Mouse (Mus musculus) small intestine, adult 2 months (tissue): ENCODE measurements at regions not wholly inside any gene's neighbourhood (a gene's known extent, or its start where the extent isn't known, plus 50 kb on each side); places are given as distances from the start of the nearest gene placed in this dataset.

ENCODE experiments used
- H3K27ac ChIP-seq: fragments of 200-500 bp; 2 replicates; pipeline ENCODE4 v1.5.1; 2012; ENCODE audit warnings: low read depth, low read length, control low read depth, inconsistent platforms; ENCODE audit not compliant: insufficient read depth
- H3K27me3 ChIP-seq: fragments of 200-500 bp; 2 replicates; pipeline ENCODE4 v1.6.1; 2012; ENCODE audit warnings: mild to moderate bottlenecking, moderate library complexity, low read length, inconsistent platforms; ENCODE audit not compliant: control insufficient read depth, insufficient read depth
- H3K36me3 ChIP-seq: fragments of 200-500 bp; 2 replicates; pipeline ENCODE4 v1.6.1; 2012; ENCODE audit warnings: mild to moderate bottlenecking, low read length, control low read depth, inconsistent platforms; ENCODE audit not compliant: control insufficient read depth, insufficient read depth
- H3K4me1 ChIP-seq: fragments of 200-500 bp; 2 replicates; pipeline ENCODE4 v1.6.1; 2012; ENCODE audit warnings: low read length, inconsistent platforms, mixed read lengths; ENCODE audit not compliant: control insufficient read depth, insufficient read depth, insufficient read length
- H3K4me3 ChIP-seq: fragments of 200-500 bp; 2 replicates; pipeline ENCODE4 v1.5.1; 2012; ENCODE audit warnings: low read depth, mild to moderate bottlenecking, control low read depth, inconsistent platforms, low read length, moderate library complexity
- CTCF ChIP-seq: fragments of 200-500 bp; IDR thresholded peaks from 2 replicates; pipeline ENCODE4 v1.5.1; 2012; ENCODE audit warnings: low read depth, mild to moderate bottlenecking, control low read depth, inconsistent platforms, low read length, moderate library complexity, mixed read lengths; ENCODE audit not compliant: insufficient replicate concordance, insufficient read length; ENCODE audit errors: extremely low read depth
- POLR2A ChIP-seq: fragments of 200-500 bp; IDR thresholded peaks from 2 replicates; pipeline ENCODE4 v1.6.1; 2012; ENCODE audit warnings: low read depth, mild to moderate bottlenecking, control low read depth, inconsistent platforms, low read length, moderate library complexity
- WGBS: fragments of 180-500 bp; shearing (Covaris S2); methylation state at CpG from one replicate; pipeline ENCODE4 v1.1.7; 2018; 5-methylcytosine and 5-hydroxymethylcytosine counted together

- TF ChIP-seq CTCF (no peak), POLR2A (no peak)
- H3K36me3 ChIP-seq = no peaks in the 10 kb centered on the region
- 85% methylated on average over 7 of the region's 7 CpGs for WGBS
Observed at GRCm38 (mm10) chr9:69856621-69857020, 95.9 kb upstream of the Foxb1 start.

DNA sequence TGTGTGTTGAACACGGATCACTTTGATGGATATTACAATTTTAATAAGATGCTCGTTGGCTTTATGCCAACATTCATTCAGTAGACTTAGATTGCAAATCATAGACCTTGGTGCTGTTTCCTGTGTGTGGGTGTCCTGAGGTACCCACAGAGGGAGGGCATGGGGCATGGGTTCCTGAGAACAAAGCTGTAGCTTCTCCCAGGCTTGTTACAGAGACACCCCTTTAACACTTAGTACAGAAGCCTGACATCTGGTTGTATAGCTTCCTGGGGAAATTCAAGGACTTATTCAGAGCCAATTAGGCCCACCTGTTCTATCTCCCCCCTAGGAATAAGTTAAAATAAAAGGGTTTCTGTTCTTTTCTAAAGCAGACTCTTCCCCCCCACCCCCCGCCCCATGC, 97.9 kb upstream of the Foxb1 start:
- no peaks in the 10 kb centered on the region for H3K27me3 ChIP-seq
- no peaks in the 10 kb centered on the region for H3K36me3 ChIP-seq
- no peak for TF ChIP-seq POLR2A
- 80% methylated on average over 3 of the region's 3 CpGs for WGBS
- H3K27ac ChIP-seq = no peak overlapping the region
- no peaks in the 10 kb centered on the region for H3K4me1 ChIP-seq
- H3K4me3 ChIP-seq = no peak overlapping the region

More at GRCm38 (mm10) chr9:69856621-69857020, 95.9 kb upstream of the Foxb1 start:
- no peaks in the 10 kb centered on the region for H3K27me3 ChIP-seq
- H3K4me1 ChIP-seq = no peaks in the 10 kb centered on the region
- H3K4me3 ChIP-seq = no peak overlapping the region
- H3K27ac ChIP-seq = no peak overlapping the region

- WGBS = 71% methylated on average over 4 of the region's 4 CpGs
- TF ChIP-seq CTCF = peak; percentile 37; the same call in 1 of the 2 replicates
- TF ChIP-seq POLR2A = no peak
Observed at GRCm38 (mm10) chr9:69870182-69870581, 109.4 kb upstream of the Foxb1 start.

GRCm38 (mm10) chr9:69886351-69886750, 102.9 kb upstream of the Bnip2 start:
- H3K4me3 ChIP-seq = no peak overlapping the region
- TF ChIP-seq POLR2A (no peak), CTCF (no peak)
- H3K27me3 ChIP-seq = no peaks in the 10 kb centered on the region
- WGBS = 66% methylated on average over 5 of the region's 5 CpGs
- no peaks in the 10 kb centered on the region for H3K36me3 ChIP-seq
- no peak overlapping the region for H3K27ac ChIP-seq
- H3K4me1 ChIP-seq = no peaks in the 10 kb centered on the region

More at GRCm38 (mm10) chr9:69870182-69870581, 109.4 kb upstream of the Foxb1 start:
- H3K4me3 ChIP-seq = no peak overlapping the region
- no peak overlapping the region for H3K27ac ChIP-seq
- no peaks in the 10 kb centered on the region for H3K27me3 ChIP-seq
- H3K4me1 ChIP-seq = no peaks in the 10 kb centered on the region
- H3K36me3 ChIP-seq = no peaks in the 10 kb centered on the region

GRCm38 (mm10) chr9:69898016-69898415, 91.2 kb upstream of the Bnip2 start:
- TF ChIP-seq POLR2A = no peak
- TF ChIP-seq CTCF = no peak
- Histone ChIP-seq H3K27ac (no peak overlapping the region), H3K4me1 (no peaks in the 10 kb centered on the region), H3K36me3 (no peaks in the 10 kb centered on the region), H3K4me3 (no peak overlapping the region), H3K27me3 (no peaks in the 10 kb centered on the region; the same call in 1 of the 2 replicates)
- 59% methylated on average over 10 of the region's 10 CpGs for WGBS

DNA sequence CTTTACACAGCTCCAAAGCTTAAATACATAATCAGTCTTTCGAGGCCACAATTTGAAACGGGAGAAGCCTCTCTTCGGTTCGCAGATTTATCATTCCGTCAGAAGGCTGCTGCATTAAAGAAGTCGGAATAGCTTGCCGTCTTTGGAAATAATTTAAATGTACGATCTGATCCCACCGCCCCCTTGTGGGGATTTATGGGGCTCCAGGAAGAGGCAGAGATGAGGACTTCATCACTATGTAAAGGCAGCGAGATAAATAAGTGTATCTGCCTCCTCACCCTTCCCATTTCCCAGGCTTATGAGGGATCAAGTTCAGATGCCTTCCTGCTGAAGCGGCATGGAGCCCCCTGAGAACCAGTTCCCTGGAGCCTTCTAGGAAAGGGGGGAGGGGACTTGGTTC, 89.9 kb upstream of the Bnip2 start:
- H3K4me1 ChIP-seq = no peaks in the 10 kb centered on the region
- no peaks in the 10 kb centered on the region; the same call in 1 of the 2 replicates for H3K27me3 ChIP-seq
- H3K36me3 ChIP-seq = no peaks in the 10 kb centered on the region
- H3K27ac ChIP-seq = no peak overlapping the region
- TF ChIP-seq CTCF (no peak), POLR2A (no peak)
- no peak overlapping the region for H3K4me3 ChIP-seq
- WGBS = 33% methylated on average over 11 of the region's 11 CpGs

- H3K27ac ChIP-seq = no peak overlapping the region
- H3K4me1 ChIP-seq = no peaks in the 10 kb centered on the region
- no peaks in the 10 kb centered on the region; the same call in 1 of the 2 replicates for H3K27me3 ChIP-seq
- TF ChIP-seq CTCF (no peak), POLR2A (no peak)
- WGBS = 55% methylated on average over 6 of the region's 6 CpGs
- H3K4me3 ChIP-seq = no peak overlapping the region
- H3K36me3 ChIP-seq = no peaks in the 10 kb centered on the region
Observed at GRCm38 (mm10) chr9:69900871-69901270, 88.4 kb upstream of the Bnip2 start.

DNA sequence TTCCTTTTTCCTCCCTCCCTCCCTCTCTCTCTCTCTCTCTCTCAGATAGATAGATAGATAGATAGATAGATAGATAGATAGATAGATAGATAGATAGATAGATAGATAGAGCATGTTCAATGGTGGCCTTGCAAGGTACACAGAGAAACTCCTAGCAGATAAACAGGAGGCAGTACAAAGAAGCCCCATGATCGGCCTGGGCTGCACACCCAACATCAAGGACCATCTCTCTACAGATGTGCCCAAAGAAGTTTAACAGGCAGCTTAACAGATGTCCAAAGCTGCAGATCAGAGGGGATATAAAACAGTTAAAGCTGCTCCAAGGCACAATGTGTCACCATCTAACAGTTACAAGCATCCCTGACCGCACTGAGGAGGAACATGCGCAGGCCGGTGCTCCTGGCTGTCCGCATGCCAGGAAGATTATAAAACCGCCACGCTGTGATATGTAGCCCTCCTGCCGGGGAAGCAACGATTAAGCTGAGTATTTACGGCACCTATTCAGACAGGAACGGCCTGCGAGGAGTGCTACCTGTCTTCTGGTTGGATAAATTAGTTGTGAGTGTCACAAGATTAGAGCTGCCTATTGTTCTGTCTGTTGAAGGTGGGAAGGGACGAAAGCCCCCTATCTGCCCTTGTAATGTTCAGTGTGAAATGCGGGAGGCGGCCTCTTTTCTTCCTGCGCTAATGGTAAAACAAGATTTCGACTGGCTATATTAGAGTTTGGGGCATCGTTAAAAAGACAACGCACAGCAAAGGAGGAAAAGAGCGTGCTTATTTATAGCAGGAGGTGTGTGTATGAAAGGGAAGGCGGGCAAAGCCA, 81.9 kb upstream of the Bnip2 start:
- peaks cover 9% of the 10 kb centered on the region for H3K27me3 ChIP-seq
- no peak overlapping the region for H3K27ac ChIP-seq
- no peaks in the 10 kb centered on the region for H3K36me3 ChIP-seq
- no peak overlapping the region for H3K4me3 ChIP-seq
- 15% methylated on average over 21 of the region's 21 CpGs for WGBS
- no peak for TF ChIP-seq CTCF
- TF ChIP-seq POLR2A = no peak
- no peaks in the 10 kb centered on the region for H3K4me1 ChIP-seq
